Mouse (Mus musculus) testis, postnatal 10 days (tissue): ENCODE data around the gene Fau.

Experiments
- DNase-seq: peaks from one replicate; pipeline ENCODE4 v3.0.0; 2021; ENCODE audit warnings: low spot score

The Fau gene

DNA sequence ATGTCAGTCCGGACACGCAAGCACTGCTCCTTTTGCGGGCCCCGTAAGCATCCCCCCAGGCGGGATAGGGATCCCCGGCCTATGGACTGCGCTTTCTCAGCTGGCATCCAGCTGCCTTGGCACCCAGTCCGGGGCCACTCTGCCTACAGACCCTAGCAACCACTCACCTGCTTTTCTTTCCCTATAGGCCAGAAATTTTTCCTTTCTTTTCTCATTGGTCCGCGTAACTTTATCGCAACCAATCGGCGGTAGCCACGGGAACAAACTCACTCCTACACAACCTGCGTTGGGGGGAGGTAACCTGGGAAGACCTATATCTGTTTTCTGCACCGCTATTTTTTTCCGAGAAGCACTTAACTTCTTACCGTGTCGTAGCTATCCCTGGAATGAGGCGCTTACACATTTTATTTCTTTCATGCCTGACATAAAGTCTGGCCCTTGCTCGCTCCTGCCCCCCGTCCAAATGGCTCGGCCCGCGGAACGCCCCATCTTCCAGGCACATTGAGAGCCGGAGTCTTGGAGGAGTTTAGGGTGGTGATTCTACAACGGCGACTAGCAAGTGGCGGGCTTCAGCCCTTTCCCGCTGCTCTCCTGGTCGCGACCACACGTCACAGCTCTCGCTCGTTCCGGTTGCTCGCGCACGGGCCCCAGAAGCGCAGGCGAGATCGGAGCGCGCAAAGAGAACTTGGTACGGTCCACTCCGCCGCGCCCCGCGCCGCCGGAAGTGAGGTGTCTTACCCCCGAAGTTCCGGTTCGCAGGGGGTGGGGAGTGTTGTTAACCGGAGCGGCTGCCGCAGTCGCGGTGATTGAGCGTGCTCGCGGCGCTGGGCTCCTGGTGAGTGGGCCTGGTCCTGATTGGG, 11.1 kb upstream of the Fau start, which contains the start of gene Syvn1:
TSS of gene Syvn1 (plus strand) at position 283 of the 860 bp plus-strand sequence.
- DNase-seq = peak; percentile 89

DNA sequence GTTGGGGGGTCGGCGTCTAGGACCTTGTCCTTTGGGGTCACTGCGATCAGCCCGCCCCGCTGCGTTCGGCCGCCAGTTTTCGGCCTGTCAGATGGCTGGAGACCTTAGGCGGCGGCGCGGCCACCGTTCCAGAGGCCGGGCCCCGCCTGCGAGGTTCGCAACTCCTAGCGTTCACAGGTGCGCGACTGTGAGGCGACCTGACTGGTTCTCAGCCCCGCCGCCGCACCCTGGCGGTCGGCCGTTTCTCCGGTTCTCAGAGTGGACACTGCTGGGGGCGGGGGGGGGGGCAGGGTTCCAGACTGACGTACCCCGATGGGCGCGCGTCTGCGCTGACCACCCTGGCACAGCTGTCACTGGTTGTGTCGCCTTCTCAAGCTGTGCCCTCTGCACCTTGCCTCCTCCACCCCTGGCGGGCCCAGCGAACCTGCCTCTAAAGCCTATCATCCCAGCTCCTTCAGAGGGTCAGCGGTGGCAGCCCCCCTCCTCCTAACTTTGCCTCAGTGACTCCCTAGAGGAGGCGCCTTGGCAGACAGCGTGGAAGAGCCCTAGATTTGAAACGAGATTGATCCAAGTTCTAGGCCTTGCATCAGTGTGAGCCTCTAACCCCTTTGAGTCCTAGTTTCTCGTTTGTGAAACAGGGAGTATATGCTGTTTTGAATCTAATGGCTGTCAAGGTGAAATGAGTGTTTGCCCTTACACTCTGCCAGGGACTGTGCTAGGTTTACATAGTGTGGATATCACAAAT, 10.3 kb upstream of the Fau start:
- no peak for DNase-seq

DNA sequence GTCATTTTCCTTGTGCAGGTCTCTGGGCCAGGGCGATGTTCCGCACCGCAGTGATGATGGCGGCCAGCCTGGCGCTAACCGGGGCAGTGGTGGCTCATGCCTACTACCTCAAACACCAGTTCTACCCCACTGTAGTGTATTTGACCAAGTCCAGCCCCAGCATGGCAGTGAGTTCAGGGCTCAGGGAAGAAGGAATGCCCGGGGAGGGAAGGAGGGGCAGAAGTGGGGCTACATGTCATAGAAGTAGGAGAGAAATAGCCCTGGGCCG, 9.8 kb upstream of the Fau start:
- DNase-seq = no peak

DNA sequence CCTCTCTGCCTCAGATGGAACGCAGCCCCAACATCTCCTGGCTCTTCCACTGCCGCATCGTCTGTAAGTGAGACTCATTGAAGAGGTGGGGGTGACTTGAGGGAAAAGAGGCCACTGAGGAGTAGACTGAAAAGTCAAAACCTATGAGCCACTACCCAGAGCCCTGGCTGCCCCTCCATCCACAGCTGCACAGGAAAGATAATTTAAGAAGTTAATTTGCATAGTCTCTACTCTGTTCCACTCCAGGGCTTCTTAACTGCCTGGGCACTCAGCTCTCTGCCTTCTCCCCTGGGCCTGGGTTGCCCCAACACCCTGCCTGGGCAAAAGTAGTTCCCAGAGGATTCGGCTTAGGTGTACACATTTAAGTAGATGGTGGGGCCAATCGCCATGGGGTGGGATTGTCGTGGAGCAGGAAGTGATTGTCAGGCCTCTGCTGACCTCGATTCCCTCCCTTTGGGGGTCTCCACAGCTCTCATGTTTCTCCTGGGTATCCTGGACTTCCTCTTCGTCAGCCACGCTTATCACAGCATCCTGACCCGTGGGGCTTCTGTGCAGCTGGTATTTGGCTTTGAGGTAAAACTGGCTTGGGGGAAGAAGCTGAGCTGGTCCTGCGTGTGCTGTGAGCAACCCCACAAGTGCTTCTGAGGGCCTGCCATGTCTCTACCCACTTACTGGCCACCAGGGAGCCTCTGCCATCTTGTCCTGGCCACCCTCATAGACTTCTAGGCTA, 8.8 kb upstream of the Fau start:
- no peak for DNase-seq

DNA sequence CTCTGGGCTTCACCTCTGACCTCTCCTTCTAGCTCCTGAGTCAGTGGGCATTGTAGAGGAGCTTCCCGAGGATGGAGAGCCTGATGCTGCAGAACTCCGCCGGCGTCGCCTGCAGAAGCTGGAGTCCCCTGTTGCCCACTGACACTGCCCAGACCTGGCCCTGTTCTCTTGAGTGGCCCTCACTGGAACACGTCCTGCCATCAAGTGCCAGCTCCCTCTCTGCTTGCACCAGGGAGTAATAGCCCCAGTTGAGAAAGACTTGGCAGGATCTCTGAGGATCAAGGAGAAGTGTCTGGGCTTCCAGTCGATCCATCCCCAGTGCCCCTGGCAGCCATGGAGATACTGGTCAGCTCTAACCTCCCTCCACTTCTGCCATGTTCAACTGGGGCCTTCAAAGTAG, 5.1 kb upstream of the Fau start:
- no peak for DNase-seq

DNA sequence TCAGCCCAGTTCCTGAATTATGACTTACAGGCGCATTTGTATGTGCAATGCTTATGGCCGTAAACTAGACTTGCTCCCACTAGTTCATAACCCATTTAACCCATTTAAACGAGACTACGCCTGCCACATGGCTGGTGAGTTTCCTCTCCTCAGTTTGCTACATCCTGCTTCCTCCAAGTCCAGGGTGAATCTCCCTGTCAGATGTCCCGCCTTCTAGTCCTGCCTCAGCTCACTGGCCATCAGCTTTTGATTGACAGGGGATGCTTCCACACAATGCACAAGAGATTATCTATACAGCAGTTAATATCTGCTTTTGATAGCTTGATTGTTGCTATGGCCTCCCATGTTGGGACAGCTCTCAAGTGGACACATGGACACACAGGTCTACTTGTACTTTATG, 3.3 kb upstream of the Fau start:
- no peak for DNase-seq

DNA sequence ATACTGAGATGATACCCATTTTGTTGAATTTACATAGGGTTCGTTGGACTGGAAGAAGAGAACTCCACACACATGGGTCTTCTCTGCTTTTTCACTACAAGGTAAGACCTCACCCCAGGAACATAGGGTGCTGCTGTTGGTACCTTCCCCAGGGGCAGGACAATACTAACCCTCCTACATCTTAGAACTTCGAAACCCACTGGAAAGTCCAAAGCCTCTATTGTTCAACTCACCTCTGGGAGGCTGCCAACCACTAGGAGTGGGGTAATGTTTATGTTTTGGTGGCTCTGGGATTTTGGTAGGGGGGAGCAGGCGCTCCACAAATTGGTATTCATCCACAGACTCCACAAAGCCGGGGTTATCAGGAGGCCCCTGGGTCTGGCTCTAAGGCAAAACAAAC, 948 bp upstream of the Fau start:
- DNase-seq = no peak

DNA sequence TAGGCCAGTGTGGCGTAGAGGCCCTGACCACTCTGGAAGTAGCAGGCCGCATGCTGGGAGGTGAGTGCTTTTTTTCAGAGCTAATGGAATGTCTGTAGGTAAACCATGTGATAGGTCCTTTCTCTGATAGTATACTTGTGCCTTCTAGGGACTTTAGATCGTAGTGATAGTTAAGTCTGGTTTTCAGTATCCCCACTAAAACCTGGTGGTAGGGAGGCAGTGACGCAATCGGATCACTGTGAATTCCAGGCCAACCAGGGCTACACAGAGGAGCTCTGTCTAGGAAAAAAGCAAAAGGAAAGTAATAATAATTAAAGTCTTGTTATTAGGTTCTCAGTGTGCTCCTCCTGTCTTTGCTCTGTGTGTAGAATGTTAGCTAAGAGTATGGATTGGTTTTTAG, 869 bp downstream of the Fau start:
- no peak for DNase-seq

DNA sequence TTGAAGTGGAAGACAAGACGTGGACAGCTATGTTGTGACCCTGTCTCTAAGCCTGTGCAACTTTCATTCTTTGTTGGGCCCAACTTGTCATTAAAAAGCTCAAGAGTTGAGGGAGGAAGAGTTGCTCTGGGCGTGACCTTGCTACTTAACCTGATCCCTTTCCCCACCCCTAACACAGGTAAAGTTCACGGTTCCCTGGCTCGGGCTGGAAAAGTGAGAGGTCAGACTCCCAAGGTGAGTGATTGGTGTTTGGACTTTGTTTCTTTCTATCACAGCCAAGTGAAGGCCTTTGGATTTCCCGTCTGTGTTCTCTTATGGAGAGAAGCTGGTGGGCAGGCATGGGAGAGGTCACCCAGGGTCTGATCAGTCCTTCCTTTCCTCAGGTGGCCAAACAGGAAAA, 1.3 kb downstream of the Fau start:
- no peak for DNase-seq

DNA sequence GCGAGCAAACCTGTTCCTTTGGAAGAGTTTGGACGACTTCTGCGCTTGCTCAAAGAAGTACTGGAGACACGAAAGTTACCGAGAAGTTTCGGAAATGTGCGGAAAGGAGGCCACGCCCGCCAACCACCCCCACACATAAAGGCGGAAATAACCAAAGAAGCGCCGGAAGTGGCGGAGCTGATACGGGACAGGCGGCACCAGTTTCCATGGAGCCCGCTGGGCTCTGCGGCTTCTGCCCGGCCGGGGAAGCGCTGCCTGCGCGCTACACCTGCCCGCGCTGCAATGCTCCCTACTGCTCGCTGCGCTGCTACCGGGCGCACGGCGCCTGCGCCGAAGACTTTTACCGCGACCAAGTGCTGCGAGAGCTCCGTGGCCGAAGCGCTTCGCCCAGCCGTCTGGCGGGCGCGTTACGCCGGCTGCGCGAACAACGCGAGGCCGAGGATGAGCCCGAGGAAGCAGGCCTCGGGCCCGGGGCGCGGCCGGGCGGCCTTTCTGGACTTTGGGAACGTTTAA, 3.4 kb downstream of the Fau start, which contains the start of gene Znhit2:
TSS of gene Znhit2 (plus strand) at position 172 of the 513 bp plus-strand sequence.
- DNase-seq = peak; percentile 94

DNA sequence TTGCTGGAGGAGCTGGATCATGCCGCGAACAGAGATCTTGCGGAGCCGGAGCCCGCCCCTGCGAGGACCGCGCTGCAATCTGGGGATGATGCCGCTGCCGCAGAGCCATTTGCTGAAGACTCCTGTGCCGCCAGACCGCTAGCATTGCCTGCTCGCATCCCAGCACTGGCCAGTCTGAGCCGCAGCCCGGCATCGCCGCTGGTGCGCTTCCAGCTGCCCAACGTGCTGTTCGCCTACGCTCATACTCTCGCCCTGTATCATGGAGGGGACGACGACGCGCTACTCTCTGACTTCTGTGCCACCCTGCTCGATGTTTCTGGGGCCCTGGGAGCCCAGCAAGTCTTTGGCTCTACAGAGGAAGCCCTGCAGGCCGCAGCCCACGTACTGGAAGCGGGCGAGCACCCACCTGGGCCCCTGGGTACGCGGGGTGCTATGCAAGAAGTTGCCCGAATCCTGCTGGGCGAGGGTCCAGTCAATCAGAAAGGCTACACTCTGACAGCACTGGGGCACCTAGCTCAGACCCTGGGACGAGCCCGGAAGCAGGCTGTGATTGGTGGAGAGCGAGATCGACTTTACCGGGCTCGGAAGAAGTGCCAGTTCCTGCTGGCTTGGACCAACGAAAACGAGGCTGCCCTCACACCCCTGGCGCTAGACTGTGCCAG, 4.1 kb downstream of the Fau start:
- DNase-seq = no peak

DNA sequence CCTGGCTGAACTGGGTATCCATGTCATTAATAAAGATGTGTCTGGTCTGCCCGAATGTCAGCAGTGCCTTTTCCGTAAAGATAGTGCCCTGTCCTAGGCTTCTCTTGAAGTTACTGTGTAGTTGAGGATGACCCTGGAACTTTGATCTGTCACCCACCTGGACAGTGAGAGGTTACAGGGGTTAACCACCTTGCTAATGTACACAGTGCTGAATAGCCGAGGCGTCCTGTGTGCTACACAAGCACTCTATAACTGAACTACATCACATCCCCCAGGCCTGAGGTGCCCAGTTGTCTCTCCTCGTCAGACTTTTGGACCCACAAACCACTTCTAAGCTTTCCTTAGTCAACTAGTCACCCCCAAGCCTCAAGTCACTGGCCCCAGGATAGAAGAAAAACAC, 4.8 kb downstream of the Fau start:
- DNase-seq = no peak

DNA sequence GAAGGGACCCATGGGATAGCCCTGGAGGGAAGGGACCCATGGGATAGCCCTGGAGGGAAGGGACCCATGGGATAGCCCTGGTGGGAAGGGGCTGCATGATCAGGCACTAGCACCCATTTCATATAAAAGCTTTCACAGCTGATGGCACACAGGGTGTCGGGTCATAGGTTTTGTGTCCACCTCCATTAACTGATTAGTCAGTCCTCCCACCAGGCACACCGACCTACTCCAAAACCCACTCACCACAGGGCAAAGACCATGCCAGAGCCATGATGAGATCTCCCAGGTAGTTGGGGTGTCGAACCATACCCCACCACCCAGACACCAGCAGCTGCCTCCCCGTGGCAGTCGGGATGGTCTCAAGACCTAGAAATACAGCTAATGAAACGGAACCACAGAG, 5.4 kb downstream of the Fau start:
- DNase-seq = no peak

DNA sequence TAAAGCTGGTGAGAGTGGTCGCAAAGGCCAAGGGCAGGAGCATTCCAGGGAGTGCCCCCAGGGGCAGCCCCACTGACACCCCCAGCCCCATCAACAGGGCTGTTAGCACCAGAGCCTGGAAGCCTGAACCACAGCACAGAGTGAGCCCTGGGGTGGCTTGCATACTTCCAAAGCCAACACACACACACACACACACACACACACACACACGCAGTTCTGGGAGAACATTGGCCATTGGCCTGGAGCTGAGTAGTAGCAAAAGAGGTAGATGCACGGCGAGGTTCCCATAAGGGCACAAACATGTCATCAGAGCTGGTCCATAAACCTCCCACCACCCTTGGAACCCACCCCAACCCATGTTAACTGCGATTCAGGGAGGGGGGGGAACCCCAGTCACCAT, 8.9 kb downstream of the Fau start:
- no peak for DNase-seq

DNA sequence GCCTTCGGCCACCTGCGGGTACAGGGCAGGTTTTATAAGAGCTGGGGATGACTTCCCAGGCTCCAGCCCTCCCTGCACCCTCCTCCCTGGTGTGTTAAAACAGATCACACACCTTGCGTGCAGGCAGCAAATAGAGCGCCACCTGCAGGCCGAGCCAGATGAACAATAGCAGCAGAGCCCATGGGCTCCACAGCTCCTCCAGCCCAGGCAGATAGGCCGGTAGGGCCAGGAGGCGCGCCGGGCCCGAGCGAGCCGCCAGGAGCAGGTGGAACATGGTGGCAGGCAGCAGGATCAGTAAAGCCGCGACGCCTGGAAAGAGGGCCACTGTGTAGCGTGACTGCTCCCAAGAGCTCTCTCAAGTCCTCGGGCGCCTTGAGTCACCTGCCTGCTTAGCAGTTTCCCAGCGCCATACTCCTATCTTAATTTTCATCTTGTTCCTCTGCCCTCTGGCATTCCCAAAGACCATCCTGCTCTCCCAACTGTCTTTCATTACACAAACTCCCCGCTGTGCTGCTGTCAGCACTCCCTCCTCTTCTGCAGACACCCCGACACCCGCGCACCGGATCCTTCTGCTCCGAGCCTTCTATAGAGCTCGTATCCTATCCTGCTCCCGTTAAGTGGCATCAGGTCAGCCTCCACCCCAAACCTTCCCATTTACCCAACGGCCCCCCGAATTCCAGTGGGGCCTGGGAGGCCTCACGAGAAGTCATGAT, 9.5 kb downstream of the Fau start:
- peak; percentile 90 for DNase-seq

DNA sequence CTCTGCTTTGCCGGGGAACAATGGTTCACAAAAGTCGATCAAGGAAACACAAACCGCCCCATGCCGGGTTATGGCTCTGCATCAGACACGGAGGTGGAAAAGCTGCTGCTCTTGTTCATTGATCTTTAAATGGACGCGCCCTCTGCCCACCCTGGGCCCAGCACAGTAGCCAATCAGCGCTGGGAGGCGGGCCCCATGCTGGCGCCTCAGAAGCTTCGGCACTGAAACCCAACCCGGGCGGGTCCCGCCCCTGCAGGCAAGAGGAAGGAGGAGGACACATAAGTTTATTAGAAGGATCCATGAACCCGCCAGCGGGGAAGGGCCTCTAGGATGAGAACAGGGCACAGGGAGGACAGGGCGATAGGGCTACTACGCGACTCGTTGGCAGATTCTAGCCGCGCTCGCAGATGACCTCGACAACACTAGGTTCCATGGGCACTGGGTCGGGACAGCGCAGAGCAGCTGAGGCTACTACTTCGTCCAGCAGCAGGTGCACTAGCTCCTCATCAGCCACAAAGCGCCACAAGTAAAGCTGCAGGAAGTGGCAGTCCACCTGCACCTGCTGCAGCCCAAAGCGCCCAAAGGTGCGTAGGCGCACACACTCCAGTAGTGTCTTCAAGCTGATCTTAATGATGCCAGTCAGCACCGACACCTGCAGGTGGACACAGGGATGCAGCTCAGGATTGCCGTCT, 10.2 kb downstream of the Fau start, which contains the start of gene Tm7sf2:
TSS of gene Tm7sf2 (minus strand) at position 650 of the 692 bp plus-strand sequence.
- peak; percentile 89 for DNase-seq

DNA sequence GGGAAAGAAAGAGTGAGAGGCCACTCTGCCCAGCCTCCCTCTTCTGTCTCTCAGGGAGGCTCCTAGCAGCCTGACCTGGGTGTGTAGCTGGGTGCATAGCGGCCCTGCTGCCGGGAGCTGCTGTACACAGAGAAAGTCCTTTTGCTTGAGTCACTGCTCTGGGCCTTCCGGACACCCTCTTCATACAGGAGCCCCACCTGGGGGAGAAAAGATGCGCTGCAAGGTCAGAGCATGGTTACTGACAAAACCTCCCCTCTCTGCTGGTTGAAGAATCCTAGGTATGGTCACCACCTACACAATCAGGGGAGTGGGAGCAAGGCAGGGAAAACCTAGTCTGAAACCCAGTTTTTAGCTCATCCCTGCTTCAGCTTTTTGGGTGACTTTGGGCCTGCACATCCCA, 11.3 kb downstream of the Fau start:
- DNase-seq = no peak

DNA sequence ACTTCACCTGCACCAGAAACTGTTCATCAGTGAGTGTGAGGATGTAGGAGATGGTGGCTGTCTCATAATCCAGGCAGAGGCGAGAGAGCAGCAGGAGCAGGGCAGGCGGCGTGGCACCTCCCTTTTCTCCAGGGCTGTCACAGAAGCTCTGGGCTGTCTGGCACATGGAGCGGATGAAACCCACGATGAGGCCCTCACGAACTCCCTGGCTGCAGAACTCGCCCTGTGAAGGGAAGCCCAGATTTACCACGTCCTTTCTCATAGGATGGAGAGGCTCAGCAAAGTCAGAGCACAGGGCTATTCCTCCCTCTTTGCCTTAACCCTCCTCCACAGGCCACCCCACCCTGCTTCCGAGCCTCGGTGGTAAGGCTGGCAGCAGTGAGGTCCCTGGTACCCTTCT, 12.2 kb downstream of the Fau start:
- DNase-seq = no peak

DNA sequence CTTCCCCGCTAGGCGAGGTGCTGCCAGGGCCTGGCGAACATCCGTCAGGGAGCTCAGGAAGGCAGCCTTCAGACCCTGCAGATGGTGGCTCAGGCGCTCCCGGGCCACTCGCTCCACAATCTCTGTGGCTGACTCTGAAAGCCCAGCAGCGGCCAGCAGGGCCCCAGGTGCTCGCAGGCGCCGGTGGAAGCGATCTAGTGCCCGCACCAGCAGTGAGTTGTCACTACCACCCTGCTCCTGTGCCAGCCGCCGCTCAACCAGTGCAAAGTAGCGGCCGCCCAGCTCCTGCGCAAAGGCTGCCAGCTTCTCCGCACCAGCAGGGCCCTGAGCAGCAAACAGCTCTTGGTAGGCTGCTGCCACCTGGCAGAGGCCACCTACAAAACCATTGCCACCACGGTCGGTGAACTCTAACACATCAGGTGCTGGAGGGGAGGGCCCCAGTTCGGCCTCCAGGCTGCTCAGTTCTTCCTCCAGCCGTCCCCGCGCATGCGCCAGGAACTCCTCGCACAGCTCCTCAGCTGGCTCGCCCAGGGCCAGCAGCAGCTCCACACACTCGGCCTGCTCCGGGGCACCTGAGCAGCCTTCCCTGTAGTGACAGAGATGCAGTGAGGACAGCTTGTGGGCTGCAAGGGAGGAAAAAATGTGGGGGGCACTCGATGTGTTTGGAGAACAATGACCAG, 13.1 kb downstream of the Fau start:
- DNase-seq = no peak

DNA sequence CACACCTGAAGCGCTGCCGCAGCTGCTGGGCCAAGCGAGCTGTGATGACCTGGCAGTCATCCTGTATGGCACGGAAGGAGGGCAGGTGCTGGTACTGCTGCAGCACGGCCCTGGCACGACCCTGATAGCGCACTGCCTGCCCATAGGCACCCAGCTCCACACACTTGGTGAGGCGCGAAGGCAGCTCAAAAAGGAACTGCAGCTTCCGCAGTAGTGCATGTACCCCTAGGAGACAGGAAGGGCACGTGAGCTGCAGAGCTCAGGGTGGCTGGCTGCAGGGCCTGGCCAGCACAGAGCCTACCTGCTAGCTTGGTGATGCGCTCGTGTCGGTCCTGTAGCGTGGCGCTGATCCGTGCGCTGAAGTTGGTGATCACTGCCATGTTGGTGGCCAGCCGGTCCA, 13.6 kb downstream of the Fau start:
- no peak for DNase-seq
